Mouse (Mus musculus): ENCODE data around the gene Art2b.
"Not testable (repeated sequence)": the region's sequence is repeated elsewhere in the genome, so short reads cannot be mapped to it uniquely, and the experiment has no call there.

Art2b gene

GRCm38 (mm10) chr7:101573636-101574035 lies 11.8 kb downstream of the Art2b start:
- DNase-seq (ENCODE audit: inconsistent age in 2 of 2, low spot score in 1 of 2): not testable (repeated sequence)

GRCm38 (mm10) chr7:101564086-101564485 lies 21.3 kb downstream of the Art2b start:
- DNase-seq (ENCODE audit: inconsistent age in 2 of 2, low spot score in 1 of 2): peak; percentile 32 to 74

- not testable (repeated sequence) for DNase-seq (ENCODE audit: inconsistent age in 2 of 2, low spot score in 1 of 2)
These were observed 26.0 kb downstream of the Art2b start for GRCm38 (mm10) chr7:101559393-101559792.

DNA sequence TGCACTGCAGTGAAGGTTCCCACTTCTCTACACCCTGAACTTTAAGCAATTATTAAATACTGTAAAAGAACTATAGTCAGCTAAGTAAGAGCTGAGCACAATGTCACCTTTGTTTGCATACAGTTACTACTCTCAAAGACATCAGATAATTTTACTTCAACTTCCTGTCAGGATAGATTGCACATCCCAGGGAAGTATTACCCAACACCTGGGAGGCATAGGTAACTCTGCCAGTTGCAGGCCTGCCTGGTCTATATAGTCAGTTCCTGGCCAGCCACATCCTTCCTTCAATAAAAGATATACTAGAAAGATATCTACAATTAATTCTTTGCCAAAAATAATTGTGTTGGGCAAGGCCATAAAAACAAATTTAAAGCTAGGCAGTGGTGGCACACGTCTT lies 28.0 kb downstream of the Art2b start:
- DNase-seq (ENCODE audit: inconsistent age in 2 of 2, low spot score in 1 of 2): no peak

DNA sequence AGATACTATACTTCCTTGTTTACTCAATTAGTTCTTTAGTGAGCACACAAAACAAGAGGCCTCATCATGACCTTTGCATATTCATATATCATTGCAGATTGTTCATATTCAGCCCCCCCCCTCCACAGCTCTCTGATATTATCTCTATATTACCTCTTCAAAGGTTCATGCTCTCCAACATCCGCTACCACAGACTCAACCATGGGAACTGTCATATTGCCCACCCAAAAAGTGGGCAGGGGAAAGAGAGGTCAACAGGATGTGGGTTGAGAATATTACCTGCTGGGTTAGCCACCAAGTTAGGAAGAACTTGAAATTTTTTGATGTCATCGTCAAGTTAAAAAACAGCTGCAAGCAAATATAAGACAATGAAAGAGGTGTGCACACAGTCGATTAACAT lies 29.9 kb downstream of the Art2b start:
- DNase-seq (ENCODE audit: inconsistent age in 2 of 2, low spot score in 1 of 2): not testable (repeated sequence)

GRCm38 (mm10) chr7:101551530-101551929 lies 33.9 kb downstream of the Art2b start:
- DNase-seq (ENCODE audit: inconsistent age in 2 of 2, low spot score in 1 of 2): no peak

DNA sequence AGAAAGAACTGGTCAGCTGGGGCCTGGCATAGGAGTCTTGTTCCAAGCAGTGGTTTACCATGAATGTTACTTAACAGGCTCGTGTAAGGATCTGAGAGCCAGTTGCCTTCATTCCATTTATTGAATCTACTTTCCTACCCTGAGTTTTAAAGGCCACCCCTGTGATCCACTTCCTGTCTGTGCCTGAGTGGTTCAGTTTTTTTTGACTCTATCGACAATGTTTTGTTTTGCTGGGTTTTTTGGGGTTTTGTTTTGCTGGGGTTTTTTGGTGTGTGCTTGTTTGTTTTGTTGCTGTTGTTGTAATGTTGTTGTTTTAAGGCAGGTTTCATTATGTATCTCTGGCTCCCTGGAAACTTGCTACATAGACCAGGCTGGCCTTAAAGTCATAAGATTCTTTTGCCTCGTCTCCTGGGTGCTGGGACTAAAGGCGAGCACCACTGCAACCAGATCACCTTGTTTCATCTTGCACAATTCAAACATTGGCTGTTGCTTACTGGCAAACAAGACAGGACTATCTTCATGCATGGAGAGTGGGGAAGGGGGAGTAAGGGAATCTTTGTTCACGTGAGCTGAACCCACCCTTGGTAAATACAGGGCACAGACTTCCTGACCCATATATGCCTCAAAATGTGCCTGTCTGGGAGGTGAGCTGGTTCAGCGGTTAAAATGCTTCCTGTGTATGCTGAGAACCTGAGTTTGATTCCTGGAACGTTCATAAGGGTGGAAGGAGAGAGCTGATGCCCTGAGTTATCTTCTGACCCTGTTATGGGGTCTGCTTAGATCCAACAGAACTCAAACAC lies 34.5 kb downstream of the Art2b start:
- DNase-seq (ENCODE audit: inconsistent age in 2 of 2, low spot score in 1 of 2): no peak

- DNase-seq (ENCODE audit: inconsistent age in 2 of 2, low spot score in 1 of 2): no peak
These were observed 36.1 kb downstream of the Art2b start for GRCm38 (mm10) chr7:101549266-101549665.

- no peak for DNase-seq (ENCODE audit: inconsistent age in 2 of 2, low spot score in 1 of 2)
These were observed 37.7 kb downstream of the Art2b start for GRCm38 (mm10) chr7:101547651-101548050.

- DNase-seq (ENCODE audit: inconsistent age in 2 of 2, low spot score in 1 of 2): no peak
These were observed 43.7 kb downstream of the Art2b start for GRCm38 (mm10) chr7:101541734-101542133.

GRCm38 (mm10) chr7:101541132-101541531 lies 44.3 kb downstream of the Art2b start:
- peak; percentile 68 to 89 for DNase-seq (ENCODE audit: inconsistent age in 2 of 2, low spot score in 1 of 2)

- DNase-seq (ENCODE audit: inconsistent age in 2 of 2, low spot score in 1 of 2): no peak
These were observed 44.7 kb downstream of the Art2b start for GRCm38 (mm10) chr7:101540684-101541083.

GRCm38 (mm10) chr7:101539774-101540173 lies 45.6 kb downstream of the Art2b start:
- DNase-seq (ENCODE audit: inconsistent age in 2 of 2, low spot score in 1 of 2): no peak

DNA sequence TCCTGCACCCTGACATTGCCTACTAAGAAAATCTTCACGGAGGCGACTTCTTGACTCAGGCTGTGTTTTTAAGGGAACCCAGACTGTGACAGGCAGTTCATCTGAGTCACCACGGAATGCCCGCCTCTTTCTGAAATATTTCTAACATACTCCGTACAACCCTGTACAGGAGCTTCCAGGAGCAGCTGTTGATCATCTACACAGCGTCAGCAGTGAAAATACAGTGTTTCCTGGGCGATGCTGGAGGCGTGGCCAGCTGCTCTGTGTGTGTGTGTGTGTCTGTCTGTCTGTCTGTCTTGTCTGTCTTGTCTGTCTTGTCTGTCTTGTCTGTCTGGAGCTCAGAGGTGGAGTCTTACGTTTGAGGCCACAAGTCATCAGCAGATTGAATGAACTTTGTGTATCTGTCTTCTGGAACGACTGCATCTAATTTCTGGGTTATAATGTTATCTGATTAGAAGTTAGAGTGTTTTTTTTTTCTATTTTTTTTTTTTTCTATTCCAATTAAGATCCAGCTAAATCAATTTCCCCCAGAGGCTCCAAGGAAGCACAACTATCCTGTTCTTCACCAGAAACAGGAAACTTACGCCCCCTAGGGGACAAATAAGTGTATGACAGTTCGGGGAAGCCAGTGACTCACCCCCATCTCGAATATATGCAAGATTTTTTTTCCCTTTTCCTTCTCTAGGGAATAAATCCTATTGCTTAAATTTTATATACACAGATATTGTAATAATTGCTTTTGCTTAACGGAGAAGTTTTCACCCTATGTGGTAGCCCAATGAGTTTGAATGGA lies 47.1 kb downstream of the Art2b start:
- DNase-seq (ENCODE audit: inconsistent age in 2 of 2, low spot score in 1 of 2): peak; percentile 61 to 87

DNA sequence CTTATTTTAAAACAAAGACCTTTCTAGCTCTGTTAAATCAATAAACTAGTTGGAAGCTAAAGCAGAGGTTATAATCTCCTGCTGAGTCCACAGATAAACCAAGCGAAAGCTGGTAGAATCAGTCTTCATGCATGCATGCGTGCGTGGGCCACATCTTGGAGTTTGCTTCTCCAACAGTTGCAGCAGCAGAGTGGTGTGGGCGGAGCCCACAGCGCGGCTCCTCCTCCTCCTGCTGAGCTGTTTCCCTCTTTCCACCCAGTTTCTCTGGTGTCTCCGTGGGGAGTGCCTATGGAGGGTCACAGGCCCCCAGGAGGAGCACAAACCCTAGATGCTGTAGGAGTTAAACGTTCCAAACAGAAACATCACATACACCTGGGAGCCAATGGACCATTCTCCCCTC lies 47.9 kb downstream of the Art2b start:
- DNase-seq (ENCODE audit: inconsistent age in 2 of 2, low spot score in 1 of 2): peak in 1 of 2 experiments; percentile 21

DNA sequence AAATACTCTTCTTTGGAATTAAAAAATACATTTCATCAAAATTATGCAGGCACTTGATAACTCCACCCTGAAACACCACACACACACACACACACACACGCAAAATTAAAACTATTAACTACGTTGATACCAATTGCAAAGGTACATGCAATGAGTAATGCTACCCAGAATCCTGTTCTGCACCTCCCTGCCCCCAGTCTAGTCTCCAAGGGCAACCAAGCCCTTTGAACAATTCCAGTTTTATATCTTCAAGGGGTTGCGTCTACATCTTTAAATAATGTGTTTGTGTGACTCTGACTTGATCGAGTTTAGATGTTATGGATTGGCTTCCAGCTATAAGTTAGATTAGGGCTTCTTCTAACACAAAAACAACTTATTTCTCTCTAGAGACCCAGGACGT lies 49.9 kb downstream of the Art2b start:
- DNase-seq (ENCODE audit: inconsistent age in 2 of 2, low spot score in 1 of 2): peak in 1 of 2 experiments; percentile 58

DNA sequence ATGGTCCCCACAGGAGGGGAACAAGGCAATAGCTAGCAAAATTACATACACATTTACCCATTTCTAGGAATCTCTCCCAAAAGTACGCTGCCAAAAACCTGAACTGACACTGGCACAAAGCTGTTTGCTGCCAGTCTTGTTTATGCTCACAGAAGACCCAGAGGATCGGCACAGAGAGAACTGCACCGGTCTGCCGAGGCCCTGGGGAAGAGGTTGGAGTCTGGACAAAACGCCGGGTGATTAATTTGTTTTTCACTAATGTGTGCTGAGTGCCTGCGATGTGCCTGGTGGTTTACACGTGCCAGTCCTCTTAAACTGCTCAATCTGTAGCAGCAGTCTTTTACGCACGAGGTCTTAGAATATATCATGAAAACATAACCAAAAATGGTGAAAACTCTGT lies 50.3 kb downstream of the Art2b start:
- DNase-seq (ENCODE audit: inconsistent age in 2 of 2, low spot score in 1 of 2): peak; percentile 26 to 67

GRCm38 (mm10) chr7:101534428-101534827 lies 51.0 kb downstream of the Art2b start:
- no peak for DNase-seq (ENCODE audit: inconsistent age in 2 of 2, low spot score in 1 of 2)
